Comparison of ENCODE assay signal across 10 mouse cellular contexts in the genomic region with DNA sequence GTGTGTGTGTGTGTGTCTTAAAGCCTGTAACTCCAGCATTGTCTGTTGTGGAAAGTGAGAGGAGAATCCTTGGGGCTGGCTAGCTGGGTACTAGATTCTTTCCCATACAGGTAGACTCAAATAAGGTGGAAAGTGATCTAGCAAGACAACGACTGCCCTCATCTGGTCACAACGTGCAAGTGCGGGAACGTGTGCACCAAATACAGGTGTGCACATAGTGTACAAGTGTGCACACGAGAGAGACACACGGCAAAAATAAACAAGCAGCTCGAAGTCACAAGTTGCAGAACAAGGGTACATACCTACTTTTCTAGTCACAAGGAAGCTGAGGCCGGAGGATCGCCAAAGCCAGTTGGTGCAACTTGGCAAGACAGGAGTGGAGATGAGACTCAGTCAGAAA. TPM values are rescaled to one million over a fixed set of nuclear protein-coding genes. Genes with fewer than 3 reads are reported as not detected.
DNase-seq lines count a peak whose midpoint lies in the region; ATAC-seq and TF ChIP-seq lines count a peak whose summit lies in the region.
"Had no signal": no experiment of that assay in that cellular context is flagged by ENCODE, and none has a peak within 500 bp of the region (broad histone marks: within the 10 kb centered on the region; RNA-seq: fewer than 3 reads in every experiment).

No protein-coding gene starts in this region.

- TF ChIP-seq EP300 in ES-Bruce4 (IDR thresholded peaks at IDR 0.05; ENCODE audit: insufficient read depth, low read depth, low read length): no peak

- TF ChIP-seq POLR2A in ES-Bruce4 (IDR thresholded peaks at IDR 0.05; ENCODE audit: insufficient read depth, low read length): no peak

- no peak overlapping the region for H3K4me3 ChIP-seq in ES-Bruce4 (ENCODE audit: low read depth, low read length)

- no peak overlapping the region for H3K27ac ChIP-seq in ES-Bruce4 (ENCODE audit: insufficient read depth, low read length)

- H3K36me3 ChIP-seq in ES-Bruce4 (ENCODE audit: control insufficient read depth, insufficient read depth, low read length, poor library complexity, severe bottlenecking): no peaks in the 10 kb centered on the region

- DNase-seq in adrenal gland, postnatal 14 days: peak; percentile 37
- no peak for DNase-seq in adrenal gland, adult 18-20 months (ENCODE audit: low spot score in 2 of 2)
- DNase-seq in left cerebral cortex, adult 18-20 months (ENCODE audit: low spot score in 2 of 2): peak; percentile 15 to 26
- DNase-seq in left cerebral cortex, adult 11 months (ENCODE audit: low spot score): no peak
- DNase-seq in retina, postnatal 1 day: no peak
- DNase-seq in urinary bladder, postnatal 4 days (ENCODE audit: low spot score in 2 of 2): no peak

- ATAC-seq in megakaryocyte progenitor cell, adult 5-6 weeks (replicated peaks; ENCODE audit: poor library complexity): 0 out of 2 replicates have a peak, but pooled peaks have one; percentile 42

- H3K9me3 ChIP-seq in ES-Bruce4 (replicated peaks; ENCODE audit: control insufficient read depth, insufficient read depth, low read length, poor library complexity, severe bottlenecking): no peaks in the 10 kb centered on the region

- no peaks in the 10 kb centered on the region for H3K4me1 ChIP-seq in ES-Bruce4 (ENCODE audit: control insufficient read depth, insufficient read depth, low read length)

- peaks cover 16% of the 10 kb centered on the region for H3K27me3 ChIP-seq in ES-Bruce4 (ENCODE audit: control insufficient read depth, insufficient read depth, low read length, poor library complexity, severe bottlenecking)

- peak; percentile 74 for TF ChIP-seq CTCF in ES-Bruce4 (IDR thresholded peaks at IDR 0.05; ENCODE audit: low read depth, low read length)

- H3K9ac ChIP-seq in ES-Bruce4 (ENCODE audit: low read depth, poor library complexity, severe bottlenecking): no peak overlapping the region

RNA-seq across cellular contexts. Expression of a gene that starts 2.2 kb away (rescaled TPM):
- total RNA-seq in adrenal gland, postnatal 14 days (2021): 0.26 TPM in 1 of 2 replicates, not detected in the other
- total RNA-seq in adrenal gland, adult 18-20 months (2021): not detected
- under 1 TPM in 1 of 2 experiments, not detected in 1; 0.37 TPM for total RNA-seq in left cerebral cortex, adult 18-20 months (2021)
- polyA plus RNA-seq in ES-Bruce4 (2011; ENCODE audit: insufficient read depth, insufficient read length, low read depth, missing spikeins): not detected in 2 replicates
- total RNA-seq in megakaryocyte progenitor cell, adult 5-6 weeks (2015): not detected in 2 replicates
- total RNA-seq in megakaryocyte progenitor cell, adult 5-6 weeks (2017): not detected in 2 replicates
- total RNA-seq: hematopoietic stem cell, adult 5-6 weeks had no signal
- polyA plus RNA-seq: C2C12 had no signal

RNA-seq across cellular contexts. Expression of a gene that starts 23.5 kb away (rescaled TPM):
- total RNA-seq in adrenal gland, postnatal 14 days (2021): 18.6 and 19.1 TPM in 2 replicates
- 10 to 100 TPM; 14.0 to 17.6 TPM for total RNA-seq in adrenal gland, adult 18-20 months (2021)
- total RNA-seq in left cerebral cortex, adult 18-20 months (2021): 10 to 100 TPM; 45.6 to 47.4 TPM
- polyA plus RNA-seq in ES-Bruce4 (2011; ENCODE audit: insufficient read depth, insufficient read length, low read depth, missing spikeins): 54.9 and 56.4 TPM in 2 replicates
- 11.3 and 13.3 TPM in 2 replicates for total RNA-seq in megakaryocyte progenitor cell, adult 5-6 weeks (2015)
- 14.1 and 18.3 TPM in 2 replicates for total RNA-seq in megakaryocyte progenitor cell, adult 5-6 weeks (2017)

Comparison
In these comparisons a context has a peak if more than half of its experiments do, and no peak if none do; other contexts are left out.
1. DNase-seq: peak in adrenal gland, postnatal 14 days (single experiment) and left cerebral cortex, adult 18-20 months (2 of 2); none in adrenal gland, adult 18-20 months (0 of 2), left cerebral cortex, adult 11 months (single experiment), retina, postnatal 1 day (single experiment) and urinary bladder, postnatal 4 days (0 of 2).